Mouse (Mus musculus) spleen, adult 2 months (tissue): ENCODE measurements at regions not wholly inside any gene's neighbourhood (a gene's known extent, or its start where the extent isn't known, plus 50 kb on each side); places are given as distances from the start of the nearest gene placed in this dataset.
A peak's percentile ranks its signal among the peaks of the same experiment; 100 is the strongest.

Experiments
- DNase-seq, 2 experiments: peaks; one replicate each; pipeline versions ENCODE4 v3.0.0 to v3.0.0-alpha.2; 2012 to 2021; ENCODE audit warnings: low spot score in 2 of 2, low read depth in 1 of 2
- H3K27ac ChIP-seq: fragments of 200-500 bp; 2 replicates; pipeline ENCODE4 v1.5.1; 2012; ENCODE audit warnings: low read length, inconsistent platforms; ENCODE audit not compliant: insufficient read depth
- H3K27me3 ChIP-seq: fragments of 200-500 bp; 2 replicates; pipeline ENCODE4 v1.6.1; 2012; ENCODE audit warnings: mild to moderate bottlenecking, moderate library complexity, low read length, inconsistent platforms; ENCODE audit not compliant: control insufficient read depth, insufficient read depth
- H3K36me3 ChIP-seq: fragments of 200-500 bp; 2 replicates; pipeline ENCODE4 v1.6.1; 2012; ENCODE audit warnings: mild to moderate bottlenecking, low read length, inconsistent platforms; ENCODE audit not compliant: control insufficient read depth, insufficient read depth
- H3K4me1 ChIP-seq: fragments of 200-500 bp; 2 replicates; pipeline ENCODE4 v1.6.1; 2011; ENCODE audit warnings: inconsistent platforms; ENCODE audit not compliant: control insufficient read depth, insufficient read depth, insufficient read length
- H3K4me3 ChIP-seq: fragments of 200-500 bp; 2 replicates; pipeline ENCODE4 v1.5.1; 2011; ENCODE audit warnings: mild to moderate bottlenecking, inconsistent platforms; ENCODE audit not compliant: insufficient read depth, insufficient read length; ENCODE audit errors: extremely low read depth
- CTCF ChIP-seq: fragments of 200-500 bp; IDR thresholded peaks from 2 replicates; pipeline ENCODE4 v1.5.1; 2011; ENCODE audit warnings: mild to moderate bottlenecking, inconsistent platforms; ENCODE audit not compliant: insufficient read depth, insufficient read length, insufficient replicate concordance; ENCODE audit errors: extremely low read depth
- POLR2A ChIP-seq: fragments of 200-500 bp; IDR thresholded peaks from 2 replicates; pipeline ENCODE4 v1.6.1; 2011; ENCODE audit warnings: low read depth, low read length, inconsistent platforms
- WGBS: fragments of 180-500 bp; shearing (Covaris S2); methylation state at CpG from one replicate; pipeline ENCODE4 v1.1.7; 2018; 5-methylcytosine and 5-hydroxymethylcytosine counted together

- Histone ChIP-seq H3K4me1 (peaks cover 27% of the 10 kb centered on the region), H3K27ac (no peak overlapping the region), H3K4me3 (no peak overlapping the region), H3K27me3 (no peaks in the 10 kb centered on the region; the same call in 1 of the 2 replicates), H3K36me3 (no peaks in the 10 kb centered on the region)
- WGBS = 20% methylated on average over 2 of the region's 2 CpGs
- no peak for DNase-seq
- TF ChIP-seq CTCF (no peak), POLR2A (no peak)
Measured at GRCm38 (mm10) chr3:115821627-115822026, 66.0 kb upstream of the Dph5 start.

DNA sequence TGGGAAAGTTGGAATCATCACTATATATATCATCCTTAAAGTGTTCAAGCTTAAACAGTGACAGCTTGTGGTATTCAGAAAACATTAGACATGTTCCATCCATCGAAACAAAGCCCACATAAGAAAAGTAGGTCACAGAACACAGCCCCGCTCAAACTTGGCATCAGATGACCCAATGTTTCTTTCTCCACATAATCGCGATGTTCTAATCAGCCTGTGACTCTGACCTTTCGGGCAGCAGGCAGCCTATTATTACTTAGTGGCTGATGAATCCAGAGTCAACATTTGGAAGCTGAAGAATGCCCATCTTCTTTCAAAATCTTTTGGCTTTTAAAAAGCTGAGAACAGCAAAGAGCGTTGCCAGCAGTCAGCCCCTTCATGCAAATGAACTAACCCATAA, 65.1 kb upstream of the Dph5 start:
- Histone ChIP-seq H3K4me1 (peaks cover 26% of the 10 kb centered on the region), H3K27ac (no peak overlapping the region), H3K4me3 (no peak overlapping the region), H3K27me3 (no peaks in the 10 kb centered on the region; the same call in 1 of the 2 replicates), H3K36me3 (no peaks in the 10 kb centered on the region)
- WGBS = 73% methylated on average over 6 of the region's 6 CpGs
- TF ChIP-seq POLR2A = no peak
- no peak for TF ChIP-seq CTCF
- no peak for DNase-seq

DNA sequence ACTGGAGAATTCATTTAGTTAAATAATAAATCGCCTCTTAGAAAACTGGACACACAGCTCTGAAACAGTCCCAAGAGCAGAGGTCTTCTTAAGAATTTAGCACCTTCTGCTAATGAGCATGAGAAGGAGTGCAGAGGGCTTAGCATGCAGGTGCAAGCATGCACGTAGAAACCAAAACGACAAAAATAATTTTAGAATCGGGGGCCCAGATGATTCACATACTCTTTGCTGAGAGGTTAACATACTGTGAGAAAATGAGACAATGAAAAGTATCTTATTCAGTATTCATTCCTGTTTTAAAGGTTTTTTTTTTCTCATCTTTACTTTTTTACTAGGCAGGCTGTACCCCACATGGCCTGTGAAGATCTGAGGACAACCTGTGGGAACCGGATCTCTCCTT, 63.9 kb upstream of the Dph5 start:
- H3K27ac ChIP-seq = no peak overlapping the region
- H3K4me3 ChIP-seq = no peak overlapping the region
- H3K27me3 ChIP-seq = no peaks in the 10 kb centered on the region; the same call in 1 of the 2 replicates
- DNase-seq = no peak
- TF ChIP-seq POLR2A = no peak
- no peak for TF ChIP-seq CTCF
- H3K36me3 ChIP-seq = no peaks in the 10 kb centered on the region
- WGBS = 53% methylated on average over 5 of the region's 5 CpGs
- H3K4me1 ChIP-seq = peaks cover 18% of the 10 kb centered on the region

GRCm38 (mm10) chr3:115824792-115825191, 62.8 kb upstream of the Dph5 start:
- H3K4me1 ChIP-seq = peaks cover 14% of the 10 kb centered on the region
- TF ChIP-seq CTCF = no peak
- no peak for TF ChIP-seq POLR2A
- no peaks in the 10 kb centered on the region; the same call in 1 of the 2 replicates for H3K27me3 ChIP-seq
- 71% methylated on average over 2 of the region's 2 CpGs for WGBS
- no peaks in the 10 kb centered on the region for H3K36me3 ChIP-seq
- H3K27ac ChIP-seq = no peak overlapping the region
- no peak overlapping the region for H3K4me3 ChIP-seq
- DNase-seq = no peak

DNA sequence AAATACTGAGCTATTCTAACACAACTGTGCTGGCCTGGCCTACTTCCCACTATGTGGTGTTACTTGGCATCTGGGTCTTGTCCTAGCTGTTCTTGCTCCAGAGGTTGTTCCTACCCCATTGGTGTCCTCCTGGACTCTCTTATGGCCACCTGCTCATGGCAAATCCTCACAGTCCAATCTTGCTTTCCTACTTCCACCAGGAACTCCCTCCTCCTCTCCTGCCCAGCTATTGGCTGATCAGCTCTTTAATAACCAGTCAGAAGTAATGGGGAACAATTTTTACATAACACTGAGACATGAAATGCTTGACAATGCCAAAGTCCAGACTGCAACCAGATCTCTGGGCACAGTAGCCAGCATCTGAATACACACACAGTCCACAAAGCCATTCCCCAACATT, 52.3 kb upstream of the Dph5 start:
- Histone ChIP-seq H3K36me3 (no peaks in the 10 kb centered on the region), H3K27me3 (no peaks in the 10 kb centered on the region), H3K27ac (no peak overlapping the region), H3K4me3 (no peak overlapping the region), H3K4me1 (peaks cover 2% of the 10 kb centered on the region; the same call in 1 of the 2 replicates)
- DNase-seq = no peak
- TF ChIP-seq CTCF (no peak), POLR2A (no peak)

DNA sequence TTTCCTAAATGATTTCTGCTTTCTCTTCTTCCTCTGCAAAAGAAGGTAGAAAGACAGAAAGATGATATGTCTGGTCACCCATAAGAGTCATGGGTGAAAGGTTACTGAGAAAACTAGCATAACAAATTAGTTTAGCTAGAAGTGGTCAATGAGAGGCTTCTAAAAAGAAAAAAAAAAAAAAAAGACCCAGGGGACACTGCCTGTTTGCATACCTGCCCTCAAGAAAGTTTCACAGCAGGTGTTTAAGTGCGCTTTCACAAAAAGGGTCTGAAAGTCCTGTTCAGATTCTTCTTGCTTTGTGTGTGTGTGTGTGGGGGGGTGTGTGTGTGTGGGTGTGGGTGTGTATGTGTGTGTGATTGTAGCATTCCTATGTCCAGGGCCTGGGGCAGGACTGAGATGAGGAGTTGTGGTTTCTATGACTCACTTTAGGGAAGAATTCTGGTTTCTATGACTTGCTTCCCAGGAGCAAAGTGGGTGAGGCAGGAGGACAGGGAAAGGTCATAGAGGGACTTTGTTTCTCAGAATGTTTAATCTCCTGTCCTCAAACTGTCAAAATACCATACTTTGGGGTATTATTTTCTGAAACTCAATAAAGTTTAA, 49.9 kb upstream of the Dph5 start:
- TF ChIP-seq CTCF (no peak), POLR2A (no peak)
- WGBS = 34% methylated on average over 1 of the region's 1 CpGs
- no peaks in the 10 kb centered on the region for H3K36me3 ChIP-seq
- no peak for DNase-seq
- no peak overlapping the region for H3K4me3 ChIP-seq
- no peaks in the 10 kb centered on the region for H3K27me3 ChIP-seq
- peaks cover 2% of the 10 kb centered on the region; the same call in 1 of the 2 replicates for H3K4me1 ChIP-seq
- H3K27ac ChIP-seq = peak overlapping the region; percentile 37
